Mouse (Mus musculus) CD4-positive, CD25-positive, alpha-beta regulatory T cell, adult 2 months (primary cell): ENCODE measurements around the gene Slc38a4.

ENCODE experiments used
- DNase-seq: peaks from one replicate; pipeline ENCODE4 v3.0.0-alpha.2; 2012; ENCODE audit warnings: low read depth, low spot score

The Slc38a4 gene

DNA sequence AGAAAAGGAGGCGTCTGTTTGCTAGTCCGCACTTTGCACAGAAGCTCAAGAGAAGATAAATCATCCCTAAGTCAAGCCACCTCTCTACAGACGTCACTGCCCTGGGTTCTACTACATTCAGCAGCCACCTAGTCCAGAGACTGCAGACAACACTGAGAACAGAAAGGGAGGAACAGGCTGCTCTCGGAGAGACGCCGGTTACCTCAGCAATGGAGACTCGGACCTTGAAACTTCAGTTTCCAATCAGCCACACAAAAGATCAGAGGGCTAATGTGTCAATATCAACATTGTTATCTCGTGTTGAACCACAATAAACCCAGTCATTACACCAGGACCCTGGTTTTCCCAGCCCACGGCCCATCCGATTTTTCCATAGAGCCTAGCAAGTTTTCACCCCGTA is 36.4 kb downstream of the Slc38a4 start:
- no peak for DNase-seq

DNA sequence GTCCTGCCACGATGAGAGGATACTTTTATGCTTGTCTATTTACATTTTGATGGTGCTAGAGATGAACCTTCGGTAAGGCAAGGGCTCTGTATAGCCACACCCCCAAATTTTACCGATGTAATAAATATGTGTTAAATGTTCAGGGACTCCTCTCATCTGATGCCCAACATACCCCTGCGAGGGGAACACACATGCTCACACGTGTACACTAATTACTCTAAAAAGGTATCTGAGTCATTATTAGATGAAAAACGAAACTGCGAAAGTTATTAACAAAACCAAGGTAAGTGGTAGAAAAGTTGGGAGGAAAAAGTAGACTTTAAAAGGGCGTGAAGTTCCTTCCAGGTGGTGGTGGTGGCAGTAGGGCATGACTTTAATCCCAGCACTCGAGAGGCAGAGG is 38.6 kb downstream of the Slc38a4 start:
- DNase-seq = no peak

DNA sequence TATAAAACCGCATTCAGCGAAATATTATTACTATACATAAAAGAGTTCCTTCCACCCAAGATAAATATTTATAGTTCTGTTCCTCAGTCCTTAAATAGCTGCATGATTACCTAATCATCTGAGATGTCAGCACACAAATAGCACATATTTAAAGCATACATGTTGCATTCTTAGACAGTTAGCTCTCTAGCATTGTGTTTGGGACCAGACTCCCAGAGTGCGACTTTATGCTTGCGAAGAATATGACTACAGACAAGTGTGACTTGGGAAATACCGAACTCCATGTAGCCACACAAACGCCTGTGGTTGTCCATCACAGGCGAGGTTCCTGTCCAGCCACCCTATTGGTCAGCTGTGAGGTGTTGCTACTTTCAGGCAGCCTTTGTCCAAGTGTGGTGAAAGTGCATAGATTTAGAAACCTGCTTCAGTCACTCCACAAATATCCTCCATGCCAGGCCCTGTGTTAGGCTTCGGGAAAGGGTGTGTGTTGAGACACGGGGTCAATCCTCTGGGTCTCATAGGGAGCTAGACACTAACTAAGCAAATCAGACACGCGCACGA is 40.6 kb downstream of the Slc38a4 start:
- no peak for DNase-seq

DNA sequence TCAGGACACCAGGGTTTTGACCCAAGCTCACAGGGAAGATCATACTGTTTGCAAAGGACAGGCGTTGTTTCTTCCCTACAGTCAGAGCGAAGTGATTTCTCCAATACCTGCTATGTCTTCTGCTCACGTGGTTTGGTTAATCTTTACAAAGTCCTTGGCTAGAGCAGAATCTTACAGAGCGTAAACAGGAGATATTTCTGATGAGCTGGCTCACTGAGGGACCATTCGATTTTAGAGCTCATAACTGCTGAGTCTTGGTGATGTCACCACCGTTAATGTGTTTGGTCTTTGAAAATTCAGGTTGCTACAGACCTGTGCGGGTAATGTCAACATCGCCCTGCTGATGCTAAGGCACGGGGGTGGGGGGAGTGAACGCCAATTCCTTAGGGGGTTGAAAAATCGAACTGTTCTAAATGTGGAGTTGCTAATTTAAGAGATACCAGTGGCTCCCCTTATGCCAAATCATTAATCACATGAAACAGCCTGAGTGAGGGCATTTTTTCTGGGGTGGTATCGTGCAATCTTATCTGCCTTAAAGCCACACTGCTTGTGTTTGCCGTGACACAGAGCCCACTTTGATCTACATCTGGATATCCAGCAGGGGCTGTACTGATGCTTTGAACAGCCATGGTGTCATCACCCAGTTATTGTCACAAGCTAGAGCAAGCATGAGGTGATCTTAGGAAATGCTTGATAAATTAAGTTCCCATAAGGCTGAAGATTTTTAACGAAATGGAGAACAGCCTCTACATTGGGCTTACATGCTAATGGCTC is 44.0 kb downstream of the Slc38a4 start:
- DNase-seq = no peak

DNA sequence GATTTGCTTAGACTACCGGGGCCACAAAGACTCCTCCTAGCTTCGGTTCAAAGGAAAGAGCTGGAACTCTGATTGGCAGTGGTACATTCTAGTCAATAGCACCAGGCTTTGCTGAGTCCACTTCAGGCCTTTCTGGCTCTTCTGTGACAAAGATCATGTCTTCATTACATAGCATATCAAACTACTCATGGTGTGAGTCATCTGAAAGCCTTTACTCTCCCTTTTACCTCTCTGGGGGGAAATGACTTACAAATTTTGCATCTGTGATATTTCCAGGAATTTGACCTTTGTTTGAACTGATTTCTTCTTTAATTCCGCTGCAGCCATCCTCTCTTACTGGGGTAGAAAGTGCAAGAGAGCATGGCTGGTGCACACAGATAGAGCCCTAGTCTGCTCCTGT is 46.5 kb downstream of the Slc38a4 start:
- DNase-seq = no peak

DNA sequence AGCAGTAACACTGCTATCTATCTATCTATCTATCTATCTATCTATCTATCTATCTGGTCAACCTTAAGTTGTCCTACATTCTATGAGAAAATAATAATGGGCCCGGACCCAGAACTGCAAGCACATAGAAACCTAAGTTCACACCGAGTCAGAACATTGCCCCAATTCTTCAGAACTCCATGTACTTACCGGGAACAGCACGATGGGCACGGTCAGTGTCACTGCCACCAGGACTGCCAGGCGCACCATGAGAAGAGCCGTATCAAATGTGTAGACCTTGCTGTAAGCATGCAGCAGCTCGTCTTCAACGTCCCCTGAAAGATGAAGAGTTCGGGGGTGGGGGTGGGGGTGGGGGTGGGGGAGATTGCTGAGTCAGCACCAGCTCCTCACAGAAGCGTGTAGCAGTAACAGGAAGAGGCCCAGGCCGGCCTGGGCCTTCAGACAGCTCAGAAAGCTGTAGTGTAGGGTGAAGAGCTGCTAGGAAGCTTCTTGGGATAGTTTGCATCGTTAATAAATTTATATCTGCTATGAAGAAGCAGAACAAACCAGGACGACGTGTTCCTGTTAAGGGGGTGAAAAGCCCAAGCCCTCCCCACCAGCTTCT is 50.0 kb downstream of the Slc38a4 start:
- no peak for DNase-seq

DNA sequence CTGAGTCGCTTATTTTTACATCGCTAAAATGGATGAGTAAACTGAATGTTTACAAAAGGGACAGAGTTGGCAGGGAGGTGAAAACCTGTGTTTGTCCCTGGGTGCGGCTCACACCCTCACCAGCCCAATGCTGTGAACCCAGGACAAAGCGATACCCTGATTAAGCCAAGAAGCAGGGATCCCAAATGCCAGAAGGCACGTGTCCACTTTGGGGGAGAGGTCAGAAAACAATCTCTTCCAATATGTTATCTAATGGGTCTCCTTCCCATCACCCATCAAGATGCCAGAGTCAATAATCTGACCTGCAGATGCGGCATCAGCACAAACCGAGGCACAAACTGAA is 51.3 kb downstream of the Slc38a4 start:
- no peak for DNase-seq

DNA sequence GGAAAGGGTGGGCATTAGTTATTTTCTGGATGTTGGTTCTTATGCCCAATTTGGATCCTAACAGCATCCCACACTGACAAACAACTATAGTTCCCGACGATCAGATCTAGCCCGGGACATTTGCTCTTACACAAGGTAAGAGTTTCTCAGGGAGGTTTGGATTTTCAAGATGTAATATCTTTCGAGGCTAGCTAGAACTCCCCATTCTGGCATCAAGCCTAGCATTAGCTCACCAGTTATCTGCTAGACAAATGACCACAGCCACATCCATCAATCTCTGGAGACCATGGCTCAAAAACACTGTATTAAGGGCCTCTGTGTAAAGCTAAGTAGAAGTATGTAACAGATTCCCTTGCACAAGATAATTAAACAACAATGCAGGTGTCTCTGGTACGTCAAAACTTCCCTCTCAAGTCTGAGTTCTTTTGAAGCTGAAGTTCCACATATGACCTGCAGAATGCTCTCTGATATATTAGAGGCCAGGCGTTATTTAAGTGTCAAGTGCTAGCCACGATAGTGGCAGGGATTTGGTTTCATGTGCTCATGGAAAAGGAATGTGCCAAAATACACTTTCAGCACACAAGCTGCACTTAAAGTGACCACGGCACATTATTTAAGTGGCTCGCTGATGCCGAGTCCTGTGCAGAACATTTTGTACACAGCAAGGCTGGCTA is 51.8 kb downstream of the Slc38a4 start:
- DNase-seq = no peak

DNA sequence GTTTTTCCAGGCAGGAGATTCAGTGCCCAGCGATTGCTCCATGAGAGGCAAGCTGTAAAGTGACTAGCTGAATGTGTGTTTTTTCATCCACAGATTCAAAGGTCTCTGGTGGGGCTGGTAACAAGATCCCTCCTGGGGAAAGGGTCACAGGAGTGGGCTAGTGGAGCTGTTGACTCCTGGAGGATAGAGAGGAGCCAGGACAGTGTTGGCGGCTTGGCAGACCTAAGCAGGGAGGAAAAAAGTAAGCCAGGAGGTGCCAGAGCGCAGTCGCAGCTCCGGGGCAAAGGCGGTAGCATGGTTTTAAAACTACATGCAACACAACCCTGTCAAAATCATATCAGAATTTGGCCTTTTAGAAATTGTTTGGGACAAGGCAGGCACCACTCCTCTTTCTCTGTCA is 52.6 kb downstream of the Slc38a4 start:
- no peak for DNase-seq

DNA sequence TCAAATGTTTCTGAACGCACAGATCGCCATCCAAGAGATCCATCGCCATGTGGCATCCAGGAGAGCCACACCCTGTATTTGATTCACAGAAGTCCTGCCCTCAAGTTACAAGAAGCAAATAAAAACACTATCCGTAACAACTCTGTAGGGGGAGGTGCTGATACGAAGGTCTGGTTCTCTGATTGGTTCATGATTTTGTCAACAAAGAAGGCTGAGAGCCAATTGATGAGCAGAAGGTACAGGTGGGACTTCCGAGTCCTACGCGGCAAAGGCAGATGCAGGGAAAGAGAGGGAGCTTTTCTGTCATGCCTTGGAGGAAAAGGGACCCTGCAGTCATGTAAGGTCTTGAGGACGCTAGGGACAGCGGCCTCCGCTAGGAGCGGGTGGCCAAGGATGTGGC is 53.0 kb downstream of the Slc38a4 start:
- DNase-seq = no peak

DNA sequence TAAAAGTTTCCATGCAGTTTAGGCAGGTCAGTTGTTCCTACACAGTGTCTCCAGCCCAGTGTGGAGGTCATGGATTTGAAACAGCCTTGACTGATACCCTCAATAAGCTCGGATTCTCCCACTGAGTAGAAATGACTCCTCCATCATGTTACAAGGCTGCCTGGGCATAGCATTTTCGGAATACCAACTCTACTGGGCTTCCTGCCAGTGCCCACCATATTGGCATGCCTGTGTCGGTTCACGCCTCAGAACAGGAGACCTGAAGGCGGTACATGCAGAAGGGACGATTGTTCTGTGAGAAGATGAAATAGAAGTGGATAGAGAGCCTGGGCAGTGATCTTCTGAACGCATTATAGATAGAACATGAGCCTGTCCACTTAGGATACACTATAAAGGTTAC is 53.9 kb downstream of the Slc38a4 start:
- DNase-seq = no peak

DNA sequence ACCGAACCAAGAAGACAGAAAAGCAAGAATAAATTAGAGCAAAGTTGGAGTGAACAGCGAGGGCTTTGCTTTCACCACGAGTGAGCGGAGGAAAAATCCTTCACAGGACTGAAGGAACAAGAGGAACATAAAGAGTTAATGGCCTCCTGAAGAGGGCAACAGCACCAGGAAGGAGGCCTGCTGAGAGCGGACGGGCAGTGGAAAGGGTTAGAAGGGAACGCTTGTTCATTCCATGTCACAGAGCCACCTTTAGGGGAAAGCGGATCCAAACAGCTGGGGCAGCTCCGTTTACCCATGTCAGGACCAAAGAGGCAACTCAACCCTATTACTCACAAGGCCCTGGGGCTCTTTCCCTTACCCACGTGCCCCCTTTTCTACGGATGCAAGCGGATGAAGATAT is 54.3 kb downstream of the Slc38a4 start:
- no peak for DNase-seq

DNA sequence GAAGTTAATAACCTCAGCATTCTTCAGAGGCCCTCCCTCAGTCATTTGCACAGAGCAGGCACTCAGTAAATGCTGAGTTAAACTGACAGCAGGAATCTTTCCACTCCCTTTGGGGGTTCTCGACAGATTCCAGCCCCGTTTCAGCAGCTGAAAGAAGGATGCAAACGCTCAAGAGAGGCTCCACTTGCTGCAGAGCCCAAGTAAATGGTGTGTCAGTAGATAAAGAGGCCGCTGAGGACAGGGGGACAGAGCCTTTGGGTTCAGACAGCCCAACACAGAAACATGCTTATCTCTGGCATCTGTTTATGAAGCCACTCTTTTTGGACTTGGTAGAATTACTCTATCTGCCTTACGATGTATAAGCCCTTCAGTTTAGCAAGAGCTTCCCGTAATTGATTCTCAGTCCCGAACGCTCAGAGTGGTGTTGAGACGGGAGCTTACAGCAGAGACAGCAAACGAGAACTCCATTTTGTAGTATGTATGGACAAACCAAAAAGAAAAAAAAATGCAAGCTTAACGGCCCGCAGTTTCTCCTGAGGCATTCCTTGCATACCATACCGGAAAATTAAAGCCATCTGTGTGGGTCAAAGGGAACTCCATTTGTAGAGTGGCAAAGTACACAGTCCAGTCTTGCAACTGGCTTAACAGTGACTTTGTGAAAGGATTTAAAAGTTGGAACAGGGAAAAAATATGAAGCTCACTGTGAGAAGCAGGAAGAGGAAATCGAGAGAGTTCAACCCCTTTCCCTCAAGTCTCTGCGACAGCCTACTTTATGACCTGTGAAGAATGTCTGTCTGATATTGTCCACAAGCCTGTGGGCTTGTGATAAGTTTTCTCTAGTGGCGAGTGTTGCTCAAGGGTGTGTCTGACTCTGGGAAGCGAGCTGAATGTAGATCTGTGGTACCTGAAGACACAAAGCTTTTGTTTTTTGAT is 55.2 kb downstream of the Slc38a4 start:
- DNase-seq = no peak

DNA sequence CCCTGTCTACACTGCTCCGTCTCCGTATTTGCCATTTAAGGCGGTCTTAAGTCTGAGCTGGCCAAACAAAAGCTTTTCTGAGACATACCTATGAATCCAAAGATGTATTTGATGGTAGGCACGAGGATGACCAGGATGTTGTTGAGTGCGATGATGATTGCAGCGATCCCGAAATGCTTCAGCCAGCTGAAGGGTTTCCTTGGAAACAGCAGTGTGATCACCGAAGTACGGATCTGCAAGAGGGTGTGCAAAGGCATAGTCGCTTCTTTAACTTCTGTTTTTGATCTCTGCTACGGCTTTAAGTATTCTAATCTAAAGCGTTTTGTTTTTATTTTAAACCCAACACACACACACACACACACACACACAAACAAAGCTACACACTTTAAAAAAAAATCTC is 56.4 kb downstream of the Slc38a4 start:
- no peak for DNase-seq

DNA sequence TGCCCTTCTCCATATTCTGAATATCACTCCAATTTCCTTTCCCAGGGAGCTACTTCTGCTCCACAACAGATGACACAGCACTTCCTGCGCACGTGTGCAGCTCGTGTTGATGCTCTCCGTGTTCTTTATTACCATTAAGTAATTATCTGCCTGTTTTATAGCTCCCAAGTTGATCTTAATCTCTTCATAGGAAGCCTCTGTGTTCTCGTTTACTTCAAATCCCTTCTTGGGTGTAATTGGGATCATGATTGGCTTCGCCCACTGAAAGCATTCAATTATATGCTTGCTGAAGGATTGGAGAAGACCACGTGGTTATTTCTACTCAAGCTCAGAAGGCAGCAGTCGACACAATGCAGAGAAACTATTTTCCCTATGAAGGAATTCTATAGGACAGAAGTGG is 70.1 kb downstream of the Slc38a4 start:
- DNase-seq = no peak

DNA sequence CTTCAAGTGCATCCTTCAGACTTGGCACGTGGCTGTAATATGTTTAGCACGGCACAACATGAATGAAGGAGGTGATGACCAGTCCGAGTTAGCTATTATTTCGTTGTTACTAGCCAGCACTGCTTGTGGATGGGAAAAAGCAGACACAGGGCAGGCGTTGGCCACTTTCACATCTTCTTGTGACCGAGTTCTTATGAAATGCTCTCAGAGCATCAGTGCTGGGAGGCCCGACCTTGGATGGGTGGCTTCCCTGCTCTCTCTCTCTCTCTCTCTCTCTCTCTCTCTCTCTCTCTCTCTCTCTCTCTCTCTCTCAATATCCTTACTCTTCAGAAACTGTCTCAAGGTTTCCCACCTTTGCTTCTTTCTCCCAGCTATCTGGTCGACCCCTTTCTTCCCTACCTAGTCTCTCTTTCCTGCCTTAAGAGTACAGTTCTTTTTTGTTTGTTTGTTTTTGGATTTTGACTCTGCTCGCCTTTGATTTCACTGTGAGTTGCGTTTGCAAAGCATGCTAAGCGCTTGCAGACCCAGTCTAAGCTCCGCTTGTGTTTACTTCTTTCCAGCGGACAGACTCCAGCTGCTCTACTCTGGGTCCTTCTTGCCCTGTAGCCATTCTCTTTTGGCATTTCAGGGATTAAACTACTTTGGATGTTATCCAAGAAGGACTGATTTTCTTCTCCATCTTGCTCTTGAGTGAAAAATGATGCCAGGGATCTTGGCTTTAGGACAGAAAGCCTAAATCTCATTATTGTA is 72.0 kb downstream of the Slc38a4 start:
- DNase-seq = no peak

DNA sequence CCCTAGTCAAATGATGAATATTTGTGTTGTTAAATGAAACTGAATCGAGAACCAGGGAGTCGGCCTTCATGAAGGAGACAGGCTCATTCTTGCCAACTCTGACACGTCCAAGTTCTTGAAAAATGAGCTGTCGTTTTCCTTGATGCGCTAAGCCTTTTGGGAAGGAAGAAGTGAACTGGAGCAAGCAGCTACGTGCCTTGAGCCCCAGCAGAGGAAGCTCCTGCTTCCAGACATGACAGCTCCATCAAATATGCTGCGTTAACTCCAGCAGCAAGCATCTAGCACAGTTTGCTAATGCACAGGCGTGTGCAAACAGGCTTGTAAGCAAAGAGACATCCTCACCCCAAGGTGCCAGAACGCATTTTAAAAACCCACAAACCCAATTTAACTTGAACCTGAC is 80.6 kb downstream of the Slc38a4 start:
- no peak for DNase-seq

DNA sequence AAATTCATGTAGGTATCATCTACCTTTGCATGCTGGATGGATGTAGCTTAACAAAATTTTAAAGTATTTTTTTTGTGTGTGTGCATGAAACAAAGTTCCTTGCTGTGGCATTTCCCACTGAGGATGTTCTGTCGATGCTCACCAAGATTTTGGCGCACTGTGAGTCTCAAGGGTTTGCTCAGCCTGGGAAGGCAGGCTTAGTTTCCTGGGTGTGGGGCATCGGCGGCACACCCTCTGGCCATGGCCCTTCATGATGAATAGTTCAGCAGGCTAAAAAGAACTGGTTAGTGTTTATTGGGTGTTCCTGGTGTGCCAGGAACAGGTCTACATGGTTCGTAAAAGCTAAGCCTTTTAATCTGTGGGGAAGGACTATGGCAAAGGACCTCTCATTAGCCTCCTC is 81.6 kb downstream of the Slc38a4 start:
- DNase-seq = no peak

DNA sequence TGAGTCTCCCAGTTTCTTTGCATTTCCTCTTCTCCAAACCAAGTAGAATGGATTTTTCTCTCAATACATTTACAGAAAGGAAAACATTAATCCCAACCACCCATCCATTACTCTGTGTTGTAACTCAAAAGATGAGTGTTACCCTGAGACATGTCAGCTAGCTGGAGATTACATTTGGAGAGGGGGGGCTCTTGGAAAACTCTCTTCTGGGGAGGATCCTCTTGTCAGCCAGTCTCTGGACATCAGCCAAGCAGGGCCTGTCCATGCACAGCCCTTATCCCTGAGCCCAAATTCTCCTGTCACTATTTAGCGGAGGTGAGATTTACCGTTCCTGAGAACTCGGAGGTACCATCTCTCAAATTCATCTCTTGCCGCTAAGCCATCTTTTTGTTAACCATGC is 82.4 kb downstream of the Slc38a4 start:
- no peak for DNase-seq

DNA sequence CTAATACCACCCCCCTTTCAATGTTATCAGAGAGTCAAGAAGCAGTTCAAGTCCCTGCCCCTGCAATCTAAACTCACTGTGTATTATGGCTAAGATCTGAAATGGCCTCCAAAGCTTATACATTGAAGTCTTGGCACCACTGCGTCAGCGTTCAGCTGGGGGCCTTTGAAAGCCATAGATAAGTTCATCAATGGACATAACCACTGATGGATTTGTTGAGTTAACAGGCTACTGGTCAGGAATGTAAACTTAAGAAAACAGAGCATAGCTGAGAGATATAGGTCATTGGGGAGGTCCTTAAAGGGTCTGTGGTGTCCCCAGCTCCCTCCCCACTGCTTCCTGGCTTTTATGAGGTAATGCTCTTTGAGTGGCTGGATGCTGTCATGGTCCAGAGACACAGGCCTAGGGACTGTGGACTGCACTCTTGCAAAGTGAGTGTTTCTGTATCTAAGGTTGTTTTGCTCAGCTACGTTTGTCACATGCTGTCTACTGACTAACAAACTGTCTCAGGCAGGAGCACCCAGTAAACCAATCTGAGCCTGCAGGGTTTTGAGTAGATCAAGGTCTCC is 83.0 kb downstream of the Slc38a4 start:
- DNase-seq = no peak

DNA sequence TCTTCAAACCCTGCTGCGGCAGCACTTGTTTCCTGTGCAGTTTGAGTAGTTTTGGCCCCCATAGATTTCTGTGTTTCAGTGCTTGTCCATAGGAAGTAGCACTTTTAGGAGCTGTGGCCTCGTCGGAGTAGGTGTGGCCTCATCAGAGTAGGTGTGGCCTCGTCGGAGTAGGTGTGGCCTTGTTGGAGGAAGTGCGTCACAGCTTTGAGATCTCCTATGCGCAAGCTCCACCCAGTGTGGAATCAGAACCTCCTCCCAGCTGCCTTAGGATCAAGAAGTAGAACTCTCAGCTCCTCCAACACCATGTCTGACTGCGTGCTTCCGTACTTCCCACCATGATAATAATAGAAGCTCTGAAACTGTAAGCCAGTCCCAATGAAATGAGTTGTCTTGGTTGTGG is 83.8 kb downstream of the Slc38a4 start:
- DNase-seq = no peak
